Mouse (Mus musculus) liver, embryonic 16.5 days (tissue): Measurements from ENCODE around the gene Jaml. TPM values are rescaled to one million over a fixed set of nuclear protein-coding genes. Genes with fewer than 3 reads are reported as not detected.

Experiments
- ATAC-seq: fragments of 200-750 bp; cut with Nextera tagmentation; 2 replicates; pipeline ENCODE4 v1.8.0; 2017; ENCODE audit warnings: low read depth, mild to moderate bottlenecking, moderate number of reproducible peaks, moderate library complexity
- H3K27ac ChIP-seq: fragments of 300-500 bp; sonication (generic); 2 replicates; pipeline ENCODE4 v1.5.1; 2014; ENCODE audit warnings: mild to moderate bottlenecking, low read length
- H3K27me3 ChIP-seq: fragments of 300-500 bp; sonication (generic); 2 replicates; pipeline ENCODE4 v1.6.1; 2014; ENCODE audit warnings: low read depth, low read length, mixed read lengths; ENCODE audit not compliant: control insufficient read depth, insufficient read depth
- H3K36me3 ChIP-seq: fragments of 300-500 bp; sonication (generic); 2 replicates; pipeline ENCODE4 v1.6.1; 2014; ENCODE audit warnings: mild to moderate bottlenecking; ENCODE audit not compliant: control insufficient read depth, insufficient read depth
- H3K4me1 ChIP-seq: fragments of 300-500 bp; sonication (generic); 2 replicates; pipeline ENCODE4 v1.6.1; 2014; ENCODE audit warnings: low read depth, low read length, mixed read lengths; ENCODE audit not compliant: control insufficient read depth
- H3K4me2 ChIP-seq: fragments of 300-500 bp; sonication (generic); 2 replicates; pipeline ENCODE4 v1.6.1; 2014; ENCODE audit warnings: low read depth, low read length, mixed read lengths
- H3K4me3 ChIP-seq: fragments of 300-500 bp; sonication (generic); 2 replicates; pipeline ENCODE4 v1.5.1; 2014; ENCODE audit warnings: low read depth, mild to moderate bottlenecking, low read length
- H3K9ac ChIP-seq: fragments of 300-500 bp; sonication (generic); 2 replicates; pipeline ENCODE4 v1.6.1; 2014; ENCODE audit warnings: low read depth, low read length
- H3K9me3 ChIP-seq: fragments of 300-500 bp; sonication (generic); replicated peaks from 2 replicates; pipeline ENCODE4 v1.6.1; 2016; ENCODE audit warnings: low read length; ENCODE audit not compliant: control insufficient read depth
- WGBS: fragments of 180-500 bp; shearing (Covaris S2); extraction: QIAGEN DNeasy Blood & Tissue Kit; methylation state at CpG from one replicate; pipeline ENCODE4 v1.1.7; 2014; ENCODE audit not compliant: insufficient replicate concordance; 5-methylcytosine and 5-hydroxymethylcytosine counted together
- polyA plus RNA-seq: library from polyadenylated mRNA; unstranded; fragments of >200 nt; fragmentation: Nextera tagmentation; extraction: Ambion mirVana; gene quantifications from 2 replicates; pipeline ENCODE4 v1.2.1, GENCODE M21; 2015

Jaml gene
- polyA plus RNA-seq, 1 experiment from 2014 or later: 1.2 TPM

DNA sequence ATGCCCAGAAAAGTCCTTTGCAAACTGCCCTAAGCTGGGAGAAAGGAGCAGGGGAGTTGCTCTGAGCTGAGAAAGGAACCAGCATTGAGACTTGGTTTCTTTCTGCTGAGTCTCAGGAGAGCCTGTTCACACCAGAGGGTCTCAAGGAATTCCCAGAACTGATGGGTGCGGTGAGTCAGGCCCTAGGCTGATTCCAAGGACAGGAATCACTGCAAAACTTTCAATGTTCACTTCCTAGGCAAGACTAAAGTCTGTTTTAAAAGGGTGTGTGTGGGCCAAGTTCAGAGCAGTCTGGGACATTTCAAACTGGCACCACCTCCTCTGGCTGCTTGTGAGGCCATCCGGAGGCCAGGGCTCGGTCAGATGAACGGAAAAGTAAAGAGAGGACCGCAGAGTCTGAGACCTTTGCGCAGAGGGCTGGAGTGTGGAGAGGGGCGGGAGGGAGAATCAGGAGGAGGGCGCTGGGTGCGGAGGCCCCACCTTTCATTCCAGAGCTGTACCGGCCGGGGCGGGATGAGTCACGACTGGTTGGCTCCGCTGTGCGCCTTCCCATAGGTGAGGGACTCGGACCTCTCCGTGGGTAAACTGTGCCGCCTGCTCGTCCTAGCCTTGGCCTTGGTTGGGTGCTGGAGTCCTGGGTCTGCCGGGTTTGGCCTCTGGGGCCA lies 36.8 kb upstream of the Jaml start:
- peaks cover 27% of the 10 kb centered on the region for H3K27me3 ChIP-seq
- 4% methylated on average over 20 of the region's 20 CpGs for WGBS
- no peak overlapping the region for H3K4me2 ChIP-seq
- H3K9ac ChIP-seq: peak overlapping the region; percentile 22; the same call in 1 of the 2 replicates
- H3K4me1 ChIP-seq: no peaks in the 10 kb centered on the region
- H3K9me3 ChIP-seq: no peaks in the 10 kb centered on the region
- peak overlapping the region; percentile 76 for H3K27ac ChIP-seq
- H3K36me3 ChIP-seq: no peaks in the 10 kb centered on the region
- H3K4me3 ChIP-seq: peak overlapping the region; percentile 50
- peak; percentile 91 for ATAC-seq

DNA sequence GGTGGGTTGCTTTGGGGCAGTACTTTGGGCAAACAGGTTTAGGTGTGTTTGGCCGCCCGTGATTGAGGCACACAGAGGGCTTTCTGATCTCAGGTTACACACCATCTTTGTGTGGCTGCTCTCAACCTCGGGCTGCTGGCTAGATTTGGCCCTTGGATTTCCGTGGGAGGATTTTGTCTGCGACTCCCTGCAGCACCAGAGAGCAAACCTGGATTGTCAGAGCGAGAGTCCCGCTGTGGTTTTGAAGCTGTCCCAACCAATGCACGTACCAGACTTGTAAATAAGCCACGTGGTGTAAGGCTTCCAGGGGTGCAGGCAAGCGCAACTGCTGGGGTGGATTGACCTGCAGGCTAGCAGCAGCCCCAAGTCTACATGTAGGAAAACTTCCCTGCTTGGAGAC lies 36.0 kb upstream of the Jaml start:
- peak overlapping the region; percentile 50 for H3K4me3 ChIP-seq
- peak overlapping the region; percentile 12 for H3K4me2 ChIP-seq
- H3K9ac ChIP-seq: peak overlapping the region; percentile 22
- WGBS: 3% methylated on average over 10 of the region's 10 CpGs
- no peaks in the 10 kb centered on the region for H3K36me3 ChIP-seq
- H3K27me3 ChIP-seq: peaks cover 27% of the 10 kb centered on the region
- ATAC-seq: peak; percentile 42
- peak overlapping the region; percentile 25 for H3K27ac ChIP-seq
- no peaks in the 10 kb centered on the region for H3K9me3 ChIP-seq
- H3K4me1 ChIP-seq: no peaks in the 10 kb centered on the region

DNA sequence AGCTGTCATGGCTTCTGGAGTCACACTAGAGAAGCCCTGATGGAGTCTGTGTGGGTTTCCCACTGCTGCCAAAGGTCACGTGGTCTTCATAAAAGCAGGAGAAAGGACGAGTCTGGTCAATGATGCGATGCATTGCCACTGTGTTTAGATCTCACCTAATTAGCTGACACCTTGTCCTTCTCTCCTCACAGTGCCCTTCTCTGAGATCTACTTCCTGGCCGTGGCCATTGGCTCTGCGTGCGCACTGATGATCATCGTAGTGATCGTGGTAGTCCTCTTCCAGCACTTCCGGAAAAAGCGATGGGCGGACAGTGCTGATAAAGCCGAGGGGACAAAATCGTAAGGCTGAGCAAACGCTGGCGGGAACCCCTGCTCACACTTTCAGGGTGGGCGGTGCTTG lies 32.0 kb upstream of the Jaml start:
- Histone ChIP-seq H3K4me3 (no peak overlapping the region), H3K4me1 (no peaks in the 10 kb centered on the region), H3K4me2 (no peak overlapping the region), H3K36me3 (no peaks in the 10 kb centered on the region), H3K9me3 (no peaks in the 10 kb centered on the region), H3K27me3 (peaks cover 21% of the 10 kb centered on the region), H3K9ac (no peak overlapping the region), H3K27ac (no peak overlapping the region)
- WGBS: 61% methylated on average over 16 of the region's 16 CpGs
- ATAC-seq: no peak

DNA sequence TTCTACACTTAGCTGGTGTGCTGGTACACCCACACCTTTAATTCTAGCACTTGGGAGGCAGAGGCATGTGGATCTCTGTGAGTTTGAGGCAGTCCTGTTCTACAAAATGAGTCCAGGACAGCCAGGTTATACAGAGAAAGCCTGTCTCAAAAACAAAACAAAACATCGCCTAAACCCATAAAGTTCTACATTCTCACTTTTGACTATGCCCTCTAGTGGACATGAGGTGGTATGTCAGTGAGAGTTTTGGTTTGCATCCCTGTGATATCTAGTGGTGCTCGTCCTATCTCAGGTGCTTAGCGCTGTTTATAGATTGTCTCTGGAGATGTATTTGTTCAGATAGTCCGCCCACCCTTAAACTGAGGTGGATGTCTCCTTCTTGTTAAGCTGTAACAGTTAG lies 30.5 kb upstream of the Jaml start:
- Histone ChIP-seq H3K9ac (no peak overlapping the region), H3K27ac (no peak overlapping the region), H3K4me2 (no peak overlapping the region), H3K4me1 (no peaks in the 10 kb centered on the region), H3K4me3 (no peak overlapping the region), H3K36me3 (no peaks in the 10 kb centered on the region), H3K27me3 (peaks cover 6% of the 10 kb centered on the region), H3K9me3 (no peaks in the 10 kb centered on the region)
- WGBS: 7% methylated on average over 4 of the region's 4 CpGs
- no peak for ATAC-seq

DNA sequence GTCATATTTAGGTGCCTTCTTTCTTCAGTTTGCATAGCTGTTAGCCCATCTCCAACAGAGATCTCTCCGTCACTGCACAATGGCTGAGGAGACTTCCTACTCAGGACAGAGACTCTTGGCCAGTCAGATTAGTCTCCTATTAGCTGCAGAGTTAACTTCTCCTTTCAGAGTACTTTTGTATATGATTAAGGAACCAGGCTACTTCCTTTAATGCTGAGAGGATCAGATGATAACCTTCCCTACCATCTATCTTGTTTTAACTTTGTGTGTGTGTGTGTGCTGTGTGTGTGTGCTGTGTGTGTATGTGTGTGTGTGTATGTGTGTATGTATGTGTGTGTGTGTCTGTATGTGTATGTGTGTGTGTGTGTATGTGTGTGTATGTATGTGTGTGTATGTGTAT lies 29.3 kb upstream of the Jaml start:
- ATAC-seq: no peak

DNA sequence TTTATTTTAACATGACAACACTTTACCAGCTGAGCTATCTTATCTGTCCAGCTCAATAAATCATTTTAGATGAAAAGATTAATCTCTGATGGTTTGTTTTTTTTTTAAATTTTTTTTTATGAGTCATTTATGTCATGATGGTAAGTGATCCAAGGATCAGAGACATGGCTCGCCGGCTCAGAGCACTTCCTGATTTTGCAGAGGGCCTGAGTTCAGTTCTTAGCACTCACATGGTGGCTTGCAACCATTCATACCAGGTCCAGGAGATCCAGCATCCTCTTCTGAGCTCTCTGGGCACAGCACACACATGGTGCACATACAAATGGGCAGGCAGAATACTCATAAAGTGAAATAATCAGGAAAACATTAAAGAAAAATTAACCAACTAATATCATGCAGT lies 28.7 kb upstream of the Jaml start:
- peaks cover 5% of the 10 kb centered on the region for H3K27me3 ChIP-seq
- no peak overlapping the region for H3K4me3 ChIP-seq
- no peak overlapping the region for H3K27ac ChIP-seq
- no peak for ATAC-seq
- H3K36me3 ChIP-seq: no peaks in the 10 kb centered on the region
- H3K4me2 ChIP-seq: no peak overlapping the region
- WGBS: 69% methylated on average over 2 of the region's 2 CpGs
- H3K9me3 ChIP-seq: no peaks in the 10 kb centered on the region
- H3K9ac ChIP-seq: no peak overlapping the region
- H3K4me1 ChIP-seq: no peaks in the 10 kb centered on the region; the same call in 1 of the 2 replicates

More for the DNA sequence above, 29.3 kb upstream of the Jaml start:
- H3K4me1 ChIP-seq: no peaks in the 10 kb centered on the region
- H3K4me2 ChIP-seq: no peak overlapping the region
- H3K9ac ChIP-seq: no peak overlapping the region
- H3K27me3 ChIP-seq: no peaks in the 10 kb centered on the region
- WGBS: 38% methylated on average over 1 of the region's 1 CpGs
- no peaks in the 10 kb centered on the region for H3K9me3 ChIP-seq
- no peak overlapping the region for H3K27ac ChIP-seq
- no peak overlapping the region for H3K4me3 ChIP-seq
- H3K36me3 ChIP-seq: no peaks in the 10 kb centered on the region

DNA sequence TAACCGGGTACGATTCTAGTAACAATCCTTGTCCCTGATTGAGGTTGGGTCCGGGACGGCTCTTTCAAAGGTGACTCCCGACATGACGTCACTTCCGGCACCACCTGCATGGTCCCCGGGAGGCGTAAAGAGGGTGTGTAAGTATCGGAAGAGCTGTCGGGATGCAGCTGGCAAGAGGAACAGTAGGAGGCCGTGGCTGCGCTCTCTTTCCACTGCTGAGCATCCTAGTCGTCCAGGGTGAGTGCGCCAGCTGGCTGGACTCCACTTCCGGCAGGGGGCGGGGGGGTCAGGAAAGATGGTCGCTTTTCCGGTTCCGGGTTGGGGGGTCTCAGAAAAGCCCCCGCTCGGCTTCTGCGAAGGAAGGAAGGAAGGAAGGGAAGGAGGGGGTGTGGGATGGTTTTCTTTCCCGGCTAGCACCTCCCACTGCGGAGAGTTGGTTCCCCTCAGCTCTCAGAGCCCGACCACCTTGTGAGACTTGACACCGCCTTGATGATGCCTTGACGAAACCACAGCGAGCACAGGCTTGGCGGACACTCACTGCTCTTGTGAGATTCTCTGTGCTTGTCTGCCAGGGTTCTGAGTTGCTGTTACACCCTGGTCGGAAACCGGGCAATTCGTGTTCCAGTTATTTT lies 23.8 kb upstream of the Jaml start, which contains the start of gene Mpzl3:
Mpzl3 (plus strand) TSS at position 105 of the 632 bp plus-strand sequence.
- H3K27ac ChIP-seq: peak within 1 kb of the TSS; percentile 77
- H3K9me3 ChIP-seq: no peaks in the 10 kb centered on the region
- whole genome bisulfite sequencing: 1% methylated on average over 33 of the region's 33 CpGs
- H3K36me3 ChIP-seq: no peaks in the 10 kb centered on the region
- ATAC-seq: peak; percentile 50
- peak within 1 kb of the TSS; percentile 54 for H3K4me2 ChIP-seq
- peak within 1 kb of the TSS; percentile 63 for H3K4me3 ChIP-seq
- H3K4me1 ChIP-seq: no peaks in the 10 kb centered on the region; the same call in 1 of the 2 replicates
- H3K9ac ChIP-seq: peak within 1 kb of the TSS; percentile 48
- H3K27me3 ChIP-seq: peaks cover 7% of the 10 kb centered on the region

DNA sequence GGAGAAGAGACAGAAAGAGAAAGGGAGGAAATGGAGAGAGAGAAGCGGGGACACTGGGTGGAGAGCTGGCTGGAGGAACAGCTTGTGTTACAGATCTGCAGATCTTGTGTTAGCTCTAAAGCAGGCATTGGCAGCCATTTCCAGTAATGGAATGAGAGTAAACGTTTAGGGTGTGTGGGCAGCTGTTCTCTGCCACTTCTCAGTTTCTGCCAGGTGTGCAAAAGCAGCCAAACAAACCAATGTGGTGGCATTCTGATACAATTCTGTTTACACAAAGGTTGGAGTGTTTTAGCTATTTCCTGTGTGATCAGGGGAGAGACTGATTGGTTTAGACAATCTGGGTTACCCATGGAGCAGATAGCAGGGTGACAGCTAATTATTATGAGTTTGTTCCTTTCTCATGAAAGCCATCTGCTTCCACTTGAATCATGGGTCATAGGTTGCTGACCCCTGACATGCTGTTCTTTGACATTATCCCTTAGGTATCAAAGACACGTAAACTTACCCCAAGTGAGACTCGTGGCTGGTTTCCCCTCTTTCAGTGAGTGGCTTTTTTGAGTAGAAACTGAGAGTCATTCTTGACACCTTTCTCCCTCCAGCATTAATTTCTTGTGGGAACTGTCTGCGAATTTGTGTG lies 20.6 kb upstream of the Jaml start:
- H3K36me3 ChIP-seq: no peaks in the 10 kb centered on the region
- no peak overlapping the region for H3K4me3 ChIP-seq
- no peak for ATAC-seq
- H3K4me2 ChIP-seq: no peak overlapping the region
- 35% methylated on average over 5 of the region's 5 CpGs for WGBS
- H3K4me1 ChIP-seq: no peaks in the 10 kb centered on the region; the same call in 1 of the 2 replicates
- H3K9ac ChIP-seq: no peak overlapping the region
- no peaks in the 10 kb centered on the region for H3K9me3 ChIP-seq
- peaks cover 7% of the 10 kb centered on the region for H3K27me3 ChIP-seq
- no peak overlapping the region for H3K27ac ChIP-seq

DNA sequence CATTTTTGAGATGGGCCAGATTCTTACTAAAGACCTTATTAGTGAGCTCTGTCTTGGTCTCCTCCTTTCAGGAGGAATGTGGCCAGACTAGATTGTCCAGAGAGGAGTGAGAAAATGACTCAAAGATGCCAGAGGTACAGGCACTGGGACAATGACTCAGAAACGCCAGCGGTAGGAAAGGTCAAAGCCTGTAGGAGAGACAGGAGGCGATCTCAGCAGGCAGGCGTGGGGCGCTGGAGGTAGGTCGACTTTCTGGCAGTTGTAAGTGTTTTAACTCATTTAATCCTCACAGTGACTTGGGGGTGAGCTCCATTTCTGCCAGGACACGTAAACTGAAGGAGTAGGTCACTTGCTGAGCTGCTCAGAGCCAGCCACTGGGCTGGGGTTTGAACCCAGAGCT lies 18.8 kb upstream of the Jaml start:
- 45% methylated on average over 7 of the region's 7 CpGs for WGBS
- Histone ChIP-seq H3K27ac (no peak overlapping the region), H3K9ac (no peak overlapping the region), H3K9me3 (no peaks in the 10 kb centered on the region), H3K4me2 (no peak overlapping the region), H3K27me3 (peaks cover 3% of the 10 kb centered on the region), H3K36me3 (no peaks in the 10 kb centered on the region), H3K4me3 (no peak overlapping the region), H3K4me1 (no peaks in the 10 kb centered on the region)
- no peak for ATAC-seq
